Comparison of ENCODE assay signal across 12 mouse cellular contexts in genomic region chr1:155065068-155065701, GRCm38 (mm10). TPM values are rescaled to one million over a fixed set of nuclear protein-coding genes. Genes with fewer than 3 reads are reported as not detected.
DNase-seq lines count a peak whose midpoint lies in the region; ATAC-seq and TF ChIP-seq lines count a peak whose summit lies in the region.
"Had no signal": no experiment of that assay in that cellular context is flagged by ENCODE, and none has a peak within 500 bp of the region (broad histone marks: within the 10 kb centered on the region; RNA-seq: fewer than 3 reads in every experiment).

No protein-coding gene starts in this region.

- peak overlapping the region; percentile 59; the same call in 1 of the 2 replicates for H3K27ac ChIP-seq in hindbrain, embryonic 10.5 days
- no peak overlapping the region for H3K27ac ChIP-seq in hindbrain, embryonic 13.5 days
- peak overlapping the region; percentile 30; the same call in 1 of the 2 replicates for H3K27ac ChIP-seq in spleen, adult 2 months (ENCODE audit: insufficient read depth, low read length)
- H3K27ac ChIP-seq: forebrain, embryonic 15.5 days; kidney, embryonic 15.5 days had no signal

- WGBS in hindbrain, embryonic 10.5 days: 71% methylated on average over 11 of the region's 11 CpGs
- 73% methylated on average over 11 of the region's 11 CpGs for WGBS in hindbrain, embryonic 13.5 days
- 54% methylated on average over 11 of the region's 11 CpGs for WGBS in spleen, adult 2 months

- H3K9me3 ChIP-seq in hindbrain, embryonic 10.5 days: no peaks in the 10 kb centered on the region
- H3K9me3 ChIP-seq in hindbrain, embryonic 13.5 days: no peaks in the 10 kb centered on the region
- H3K9me3 ChIP-seq: forebrain, embryonic 15.5 days; kidney, embryonic 15.5 days had no signal

- no peak for TF ChIP-seq CTCF in spleen, adult 2 months (IDR thresholded peaks at IDR 0.05; ENCODE audit: extremely low read depth, insufficient read depth, insufficient read length, insufficient replicate concordance)

- no peak overlapping the region for H3K9ac ChIP-seq in hindbrain, embryonic 13.5 days
- H3K9ac ChIP-seq: forebrain, embryonic 15.5 days; kidney, embryonic 15.5 days had no signal

- TF ChIP-seq POLR2A in spleen, adult 2 months (IDR thresholded peaks at IDR 0.05; ENCODE audit: low read depth, low read length): no peak

- peaks cover 18% of the 10 kb centered on the region for H3K27me3 ChIP-seq in hindbrain, embryonic 10.5 days (ENCODE audit: insufficient read depth, poor library complexity, severe bottlenecking)
- H3K27me3 ChIP-seq in hindbrain, embryonic 13.5 days: no peaks in the 10 kb centered on the region
- no peaks in the 10 kb centered on the region for H3K27me3 ChIP-seq in spleen, adult 2 months (ENCODE audit: control insufficient read depth, insufficient read depth, low read length)
- H3K27me3 ChIP-seq: forebrain, embryonic 15.5 days had no signal

- no peak overlapping the region for H3K4me2 ChIP-seq in hindbrain, embryonic 13.5 days
- H3K4me2 ChIP-seq: forebrain, embryonic 15.5 days; kidney, embryonic 15.5 days had no signal

- no peak for ATAC-seq in hindbrain, embryonic 13.5 days (ENCODE audit: low FRiP score)
- peak; percentile 77 for ATAC-seq in megakaryocyte, adult 5-6 weeks (ENCODE audit: poor library complexity, severe bottlenecking)
- ATAC-seq: forebrain, embryonic 15.5 days had no signal

- H3K36me3 ChIP-seq in hindbrain, embryonic 10.5 days: no peaks in the 10 kb centered on the region
- H3K36me3 ChIP-seq in hindbrain, embryonic 13.5 days: no peaks in the 10 kb centered on the region
- no peaks in the 10 kb centered on the region for H3K36me3 ChIP-seq in spleen, adult 2 months (ENCODE audit: control insufficient read depth, insufficient read depth, low read length)
- H3K36me3 ChIP-seq: forebrain, embryonic 15.5 days; kidney, embryonic 15.5 days had no signal

- no peak overlapping the region for H3K4me3 ChIP-seq in hindbrain, embryonic 10.5 days
- H3K4me3 ChIP-seq in hindbrain, embryonic 13.5 days: no peak overlapping the region
- H3K4me3 ChIP-seq in spleen, adult 2 months (ENCODE audit: extremely low read depth, insufficient read depth, insufficient read length): no peak overlapping the region
- H3K4me3 ChIP-seq: forebrain, embryonic 15.5 days; kidney, embryonic 15.5 days had no signal

- DNase-seq in hindbrain, embryonic 10.5 days (ENCODE audit: low spot score): no peak
- no peak for DNase-seq in spleen, adult 2 months (ENCODE audit: low read depth in 1 of 2, low spot score in 2 of 2)
- DNase-seq in spleen, adult 12 weeks (ENCODE audit: low spot score): no peak
- no peak for DNase-seq in adrenal gland, adult 2 months
- DNase-seq in embryo, embryonic 9.5 days (ENCODE audit: extremely low spot score): no peak
- DNase-seq: cerebellum, postnatal 10 days; heart, postnatal 36 days; right cerebral cortex, postnatal 25 days had no signal

- peaks cover 29% of the 10 kb centered on the region for H3K4me1 ChIP-seq in hindbrain, embryonic 10.5 days (replicated peaks)
- peaks cover 32% of the 10 kb centered on the region for H3K4me1 ChIP-seq in hindbrain, embryonic 13.5 days (replicated peaks)
- H3K4me1 ChIP-seq in spleen, adult 2 months (ENCODE audit: control insufficient read depth, insufficient read depth, insufficient read length): peaks cover 49% of the 10 kb centered on the region

RNA-seq across cellular contexts. Expression of gene Ier5, which starts 34.3 kb away (rescaled TPM):
- 4.1 and 7.0 TPM in 2 replicates for polyA plus RNA-seq in hindbrain, embryonic 10.5 days (2016; fragmentation: Nextera tagmentation; extraction: Ambion mirVana)
- 5.5 and 8.8 TPM in 2 replicates for polyA plus RNA-seq in hindbrain, embryonic 13.5 days (2015; fragmentation: Nextera tagmentation; extraction: Ambion mirVana)
- 47.7 and 82.0 TPM in 2 replicates for polyA plus RNA-seq in spleen, adult 2 months (2012; rRNA removed)
- total RNA-seq in megakaryocyte, adult 5-6 weeks (2015): 58.4 and 62.3 TPM in 2 replicates
- total RNA-seq in megakaryocyte, adult 5-6 weeks (2017): 35.4 and 38.3 TPM in 2 replicates
- 10 to 100 TPM in 1 of 2 experiments, 1 to 10 TPM in 1; 6.3 to 10.7 TPM for total RNA-seq in adrenal gland, adult 2 months (2021)
- 13.9 and 21.4 TPM in 2 replicates for polyA plus RNA-seq in adrenal gland, adult 2 months (2012; rRNA removed)
